Mouse (Mus musculus): ENCODE measurements around the gene Olfr1163. TPM values are rescaled to one million over a fixed set of nuclear protein-coding genes. Genes with fewer than 3 reads are reported as not detected.

Olfr1163 gene
- not detected in 2 replicates for polyA plus RNA-seq (2012; ENCODE audit: low replicate concordance)

GRCm38 (mm10) chr2:88071730-88072129 is at the start of gene Olfr1163:
TSS of gene Olfr1163 (minus strand) at chr2:88071830.

GRCm38 (mm10) chr2:88093866-88094265 is 22.2 kb upstream of the Olfr1163 start, which contains the start of gene Olfr1164:
TSS of gene Olfr1164 (minus strand) at chr2:88093966.

GRCm38 (mm10) chr2:88051029-88051428 is 20.6 kb downstream of the Olfr1163 start, which contains the start of gene Olfr1162:
TSS of gene Olfr1162 (minus strand) at chr2:88051129.

GRCm38 (mm10) chr2:88037599-88037998 is 34.0 kb downstream of the Olfr1163 start, which contains the start of gene Olfr73:
TSS of gene Olfr73 (minus strand) at chr2:88037699.

GRCm38 (mm10) chr2:88022474-88022873 is 49.2 kb downstream of the Olfr1163 start, which contains the start of gene Olfr1161:
TSS of gene Olfr1161 (plus strand) at chr2:88022774.

Other genes with a start within 250 kb of the Olfr1163 start
- gene Olfr1148, start 241.3 kb downstream of the Olfr1163 start, polyA plus RNA-seq (2012; ENCODE audit: low replicate concordance) = not detected in 2 replicates
- not detected in 2 replicates for gene Olfr1150-ps1, start 227.8 kb downstream of the Olfr1163 start, polyA plus RNA-seq (2012; ENCODE audit: low replicate concordance)
- gene Olfr1151, start 216.0 kb downstream of the Olfr1163 start, polyA plus RNA-seq (2012; ENCODE audit: low replicate concordance) = not detected in 2 replicates
- gene Olfr1152, start 205.3 kb downstream of the Olfr1163 start, polyA plus RNA-seq (2012; ENCODE audit: low replicate concordance) = not detected in 2 replicates
- gene Olfr1153, start 176.9 kb downstream of the Olfr1163 start, polyA plus RNA-seq (2012; ENCODE audit: low replicate concordance) = not detected in 2 replicates
- not detected in 2 replicates for gene Olfr1154, start 166.7 kb downstream of the Olfr1163 start, polyA plus RNA-seq (2012; ENCODE audit: low replicate concordance)
- not detected in 2 replicates for gene Olfr1155, start 126.7 kb downstream of the Olfr1163 start, polyA plus RNA-seq (2012; ENCODE audit: low replicate concordance)
- gene Olfr1156, start 118.7 kb downstream of the Olfr1163 start, polyA plus RNA-seq (2012; ENCODE audit: low replicate concordance) = not detected in 2 replicates
- gene Olfr1157, start 103.5 kb downstream of the Olfr1163 start, polyA plus RNA-seq (2012; ENCODE audit: low replicate concordance) = not detected in 2 replicates
- not detected in 2 replicates for gene Olfr74, start 97.2 kb downstream of the Olfr1163 start, polyA plus RNA-seq (2012; ENCODE audit: low replicate concordance)
- not detected in 2 replicates for gene Olfr1158, start 81.7 kb downstream of the Olfr1163 start, polyA plus RNA-seq (2012; ENCODE audit: low replicate concordance)
- not detected in 2 replicates for gene Olfr1160, start 63.6 kb downstream of the Olfr1163 start, polyA plus RNA-seq (2012; ENCODE audit: low replicate concordance)
- not detected in 2 replicates for gene Olfr1161, start 49.1 kb downstream of the Olfr1163 start, polyA plus RNA-seq (2012; ENCODE audit: low replicate concordance)
- gene Olfr73, start 34.1 kb downstream of the Olfr1163 start, polyA plus RNA-seq (2012; ENCODE audit: low replicate concordance) = not detected in 2 replicates
- gene Olfr1162, start 20.7 kb downstream of the Olfr1163 start, polyA plus RNA-seq (2012; ENCODE audit: low replicate concordance) = not detected in 2 replicates
- gene Olfr1164, start 22.1 kb upstream of the Olfr1163 start, polyA plus RNA-seq (2012; ENCODE audit: low replicate concordance) = not detected in 2 replicates
- not detected in 2 replicates for gene Olfr1166, start 56.4 kb upstream of the Olfr1163 start, polyA plus RNA-seq (2012; ENCODE audit: low replicate concordance)
- gene Olfr1167, start 83.4 kb upstream of the Olfr1163 start, polyA plus RNA-seq (2012; ENCODE audit: low replicate concordance) = not detected in 2 replicates
- not detected in 2 replicates for gene Olfr1168, start 110.0 kb upstream of the Olfr1163 start, polyA plus RNA-seq (2012; ENCODE audit: low replicate concordance)
- not detected in 2 replicates for gene Olfr1170, start 156.5 kb upstream of the Olfr1163 start, polyA plus RNA-seq (2012; ENCODE audit: low replicate concordance)
- gene Olfr1173, start 208.0 kb upstream of the Olfr1163 start, polyA plus RNA-seq (2012; ENCODE audit: low replicate concordance) = not detected in 2 replicates
- gene Olfr1174-ps, start 243.3 kb upstream of the Olfr1163 start, polyA plus RNA-seq (2012; ENCODE audit: low replicate concordance) = not detected in 2 replicates